Mouse (Mus musculus) megakaryocyte, embryonic 14.5 days (primary cell): ENCODE data around the gene Helt.

Source experiments
- FLI1 ChIP-seq: IDR thresholded peaks from 2 replicates; pipeline ENCODE4 v1.6.1; 2012; ENCODE audit warnings: low read length, inconsistent platforms, mixed read lengths
- GATA1 ChIP-seq: IDR thresholded peaks from 3 replicates; pipeline ENCODE4 v1.6.1; 2012; ENCODE audit warnings: mixed read lengths, low read length, inconsistent platforms, borderline replicate concordance

GRCm38 (mm10) chr8:46322833-46323232 lies 28.4 kb upstream of the Helt start:
- no peak for TF ChIP-seq GATA1
- no peak for TF ChIP-seq FLI1
